ENCODE assay signal across 21 mouse cellular contexts in genomic region chr14:76761691-76762090, GRCm38 (mm10).
DNase-seq lines count a peak whose midpoint lies in the region; TF ChIP-seq lines count a peak whose summit lies in the region.
"Had no signal": no experiment of that assay in that cellular context is flagged by ENCODE, and none has a peak within 500 bp of the region (broad histone marks: within the 10 kb centered on the region; RNA-seq: fewer than 3 reads in every experiment).

No protein-coding gene starts in this region.

- H3K4me3 ChIP-seq in layer of hippocampus, adult 2 months = no peak overlapping the region
- H3K4me3 ChIP-seq: embryonic facial prominence, embryonic 12.5 days; heart, embryonic 15.5 days; hindbrain, embryonic 15.5 days; intestine, embryonic 15.5 days; limb, embryonic 12.5 days had no signal

- DNase-seq in adrenal gland, adult (ENCODE audit: inconsistent age in 2 of 2, low spot score in 1 of 2) = peak; percentile 26 to 79
- no peak for DNase-seq in adrenal gland, postnatal 4 days (ENCODE audit: low spot score in 2 of 2)
- no peak for DNase-seq in layer of hippocampus, adult 2 months (ENCODE audit: low spot score in 2 of 2)
- DNase-seq in layer of hippocampus, postnatal 36 days = no peak
- peak; percentile 67 for DNase-seq in adrenal gland, postnatal 14 days
- no peak for DNase-seq in urinary bladder, postnatal 4 days (ENCODE audit: low spot score in 2 of 2)
- DNase-seq in urinary bladder, postnatal 25 days (ENCODE audit: low spot score) = no peak
- DNase-seq: cerebellum, adult 2 months; cerebellum, postnatal 25 days; gastrocnemius, postnatal 10 days; heart, postnatal 36 days; kidney, adult 8-10 months; kidney, postnatal 10 days; liver, postnatal 0 days; right cerebral cortex, postnatal 14 days; thymus, postnatal 14 days had no signal

- H3K27ac ChIP-seq in layer of hippocampus, adult 2 months = peak overlapping the region; percentile 94
- H3K27ac ChIP-seq: embryonic facial prominence, embryonic 12.5 days; heart, embryonic 15.5 days; hindbrain, embryonic 15.5 days; intestine, embryonic 15.5 days; limb, embryonic 12.5 days had no signal

- TF ChIP-seq CTCF in layer of hippocampus, adult 2 months (conservative IDR thresholded peaks at IDR 0.05) = no peak

Comparison
In these comparisons a context has a peak if more than half of its experiments do, and no peak if none do; other contexts are left out.
1. DNase-seq: peak in adrenal gland, adult (2 of 2) and adrenal gland, postnatal 14 days (single experiment); none in adrenal gland, postnatal 4 days (0 of 2), layer of hippocampus, adult 2 months (0 of 2), layer of hippocampus, postnatal 36 days (0 of 2), urinary bladder, postnatal 4 days (0 of 2) and urinary bladder, postnatal 25 days (single experiment).